Mouse (Mus musculus): Measurements from ENCODE around the gene Olfr270. TPM values are rescaled to one million over a fixed set of nuclear protein-coding genes. Genes with fewer than 3 reads are reported as not detected.

Olfr270 gene
- not detected in 2 replicates for polyA plus RNA-seq (2015; fragmentation: Nextera tagmentation; extraction: Ambion mirVana)

GRCm38 (mm10) chr4:52964247-52964646, at the start of gene Olfr270:
TSS of gene Olfr270 (plus strand) at chr4:52964547.
- Histone ChIP-seq H3K9me3 (no peaks in the 10 kb centered on the region), H3K4me2 (no peak within 1 kb of the TSS), H3K36me3 (no peaks in the 10 kb centered on the region), H3K9ac (no peak within 1 kb of the TSS), H3K27me3 (no peaks in the 10 kb centered on the region), H3K4me3 (no peak within 1 kb of the TSS), H3K27ac (no peak within 1 kb of the TSS), H3K4me1 (no peaks in the 10 kb centered on the region)
- ATAC-seq (ENCODE audit: insufficient number of reproducible peaks, insufficient read depth, low FRiP score, low TSS enrichment, low read depth): no peak

DNA sequence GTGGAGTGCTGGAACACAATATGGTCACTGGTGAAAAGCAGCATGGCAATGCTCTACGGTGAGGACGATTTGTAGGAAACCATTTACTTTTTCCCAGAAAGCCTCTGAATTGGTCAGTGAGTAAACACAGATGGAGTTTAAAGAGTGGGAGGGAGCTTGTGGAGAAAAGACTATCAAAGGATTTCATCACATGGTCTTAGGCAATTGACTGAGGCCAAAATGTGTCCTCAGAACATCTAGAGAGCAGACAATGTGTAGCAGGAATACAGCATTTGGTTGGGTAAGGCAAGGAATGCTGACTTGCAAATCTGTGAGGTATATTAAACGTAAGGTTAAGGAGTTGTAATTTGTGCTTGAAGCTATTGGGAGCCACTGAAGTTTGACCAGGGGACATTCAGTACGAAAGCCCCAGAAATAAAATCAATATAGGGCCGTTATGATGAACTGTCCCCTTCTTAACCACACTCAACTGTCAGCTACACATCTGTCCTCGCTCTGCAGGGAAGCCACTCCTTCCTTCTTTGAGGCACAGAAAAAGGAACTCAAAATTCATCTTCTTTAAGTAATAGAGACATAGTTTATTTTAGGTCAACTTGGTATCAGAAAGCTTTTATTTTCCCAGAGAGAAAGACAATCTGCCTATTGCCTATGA, 47.6 kb upstream of the Olfr270 start:
- Histone ChIP-seq H3K36me3 (no peaks in the 10 kb centered on the region), H3K4me2 (no peak overlapping the region), H3K9me3 (no peaks in the 10 kb centered on the region), H3K27me3 (no peaks in the 10 kb centered on the region), H3K9ac (no peak overlapping the region), H3K4me3 (no peak overlapping the region), H3K27ac (no peak overlapping the region), H3K4me1 (no peaks in the 10 kb centered on the region)
- WGBS: 82% methylated on average over 6 of the region's 6 CpGs
- ATAC-seq (ENCODE audit: insufficient number of reproducible peaks, insufficient read depth, low FRiP score, low TSS enrichment, low read depth): no peak

- WGBS: 81% methylated on average over 2 of the region's 2 CpGs
- Histone ChIP-seq H3K27ac (no peak overlapping the region), H3K27me3 (no peaks in the 10 kb centered on the region), H3K4me1 (no peaks in the 10 kb centered on the region), H3K36me3 (no peaks in the 10 kb centered on the region), H3K9me3 (no peaks in the 10 kb centered on the region), H3K4me2 (no peak overlapping the region), H3K9ac (no peak overlapping the region), H3K4me3 (no peak overlapping the region)
- no peak for ATAC-seq (ENCODE audit: insufficient number of reproducible peaks, insufficient read depth, low FRiP score, low TSS enrichment, low read depth)
Measured at GRCm38 (mm10) chr4:52917311-52917688, 47.0 kb upstream of the Olfr270 start.

- H3K4me3 ChIP-seq: no peak within 1 kb of the TSS
- H3K4me2 ChIP-seq: no peak within 1 kb of the TSS
- H3K9me3 ChIP-seq: no peaks in the 10 kb centered on the region
- H3K4me1 ChIP-seq: no peaks in the 10 kb centered on the region
- no peaks in the 10 kb centered on the region for H3K36me3 ChIP-seq
- 83% methylated on average over 2 of the region's 2 CpGs for WGBS
- no peak within 1 kb of the TSS for H3K27ac ChIP-seq
- H3K27me3 ChIP-seq: no peaks in the 10 kb centered on the region
- ATAC-seq (ENCODE audit: insufficient number of reproducible peaks, insufficient read depth, low FRiP score, low TSS enrichment, low read depth): no peak
- no peak within 1 kb of the TSS for H3K9ac ChIP-seq
Measured at GRCm38 (mm10) chr4:52919078-52919477, 45.3 kb upstream of the Olfr270 start, which contains the start of gene Olfr272. TSS of gene Olfr272 (minus strand) at chr4:52919178.

GRCm38 (mm10) chr4:52930480-52930879, 33.9 kb upstream of the Olfr270 start:
- Histone ChIP-seq H3K9ac (no peak overlapping the region), H3K4me3 (no peak overlapping the region), H3K27ac (no peak overlapping the region), H3K9me3 (no peaks in the 10 kb centered on the region), H3K36me3 (no peaks in the 10 kb centered on the region), H3K4me2 (no peak overlapping the region), H3K27me3 (no peaks in the 10 kb centered on the region), H3K4me1 (no peaks in the 10 kb centered on the region)
- WGBS: 87% methylated on average over 4 of the region's 4 CpGs
- no peak for ATAC-seq (ENCODE audit: insufficient number of reproducible peaks, insufficient read depth, low FRiP score, low TSS enrichment, low read depth)

DNA sequence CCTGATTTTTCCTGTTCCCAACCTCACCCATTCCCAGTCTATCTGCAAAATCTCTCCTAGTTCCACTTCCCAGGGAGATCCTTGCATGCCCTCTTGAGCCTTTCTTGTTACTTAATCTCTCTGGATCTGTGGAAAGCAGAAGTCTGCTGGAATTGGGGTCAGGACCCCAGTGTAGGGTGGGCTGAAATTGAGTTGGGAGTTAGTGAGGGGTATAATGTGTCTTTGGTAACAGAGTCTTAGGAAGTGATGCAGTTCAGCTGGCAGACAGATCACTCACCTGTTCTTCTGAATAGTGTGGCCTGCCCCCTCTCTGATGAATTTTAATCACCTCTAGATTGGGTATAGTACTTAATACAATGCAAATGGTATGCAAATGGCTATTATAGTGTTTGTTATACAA, 17.7 kb upstream of the Olfr270 start:
- Histone ChIP-seq H3K27me3 (no peaks in the 10 kb centered on the region), H3K27ac (no peak overlapping the region), H3K4me3 (no peak overlapping the region), H3K4me2 (no peak overlapping the region), H3K9me3 (no peaks in the 10 kb centered on the region), H3K36me3 (no peaks in the 10 kb centered on the region), H3K9ac (no peak overlapping the region), H3K4me1 (no peaks in the 10 kb centered on the region)
- ATAC-seq (ENCODE audit: insufficient number of reproducible peaks, insufficient read depth, low FRiP score, low TSS enrichment, low read depth): no peak

GRCm38 (mm10) chr4:52949005-52949404, 15.3 kb upstream of the Olfr270 start:
- Histone ChIP-seq H3K4me1 (no peaks in the 10 kb centered on the region), H3K9me3 (no peaks in the 10 kb centered on the region), H3K4me2 (no peak overlapping the region), H3K27ac (no peak overlapping the region), H3K36me3 (no peaks in the 10 kb centered on the region), H3K4me3 (no peak overlapping the region), H3K9ac (no peak overlapping the region), H3K27me3 (no peaks in the 10 kb centered on the region)
- 71% methylated on average over 2 of the region's 2 CpGs for WGBS
- no peak for ATAC-seq (ENCODE audit: insufficient number of reproducible peaks, insufficient read depth, low FRiP score, low TSS enrichment, low read depth)

DNA sequence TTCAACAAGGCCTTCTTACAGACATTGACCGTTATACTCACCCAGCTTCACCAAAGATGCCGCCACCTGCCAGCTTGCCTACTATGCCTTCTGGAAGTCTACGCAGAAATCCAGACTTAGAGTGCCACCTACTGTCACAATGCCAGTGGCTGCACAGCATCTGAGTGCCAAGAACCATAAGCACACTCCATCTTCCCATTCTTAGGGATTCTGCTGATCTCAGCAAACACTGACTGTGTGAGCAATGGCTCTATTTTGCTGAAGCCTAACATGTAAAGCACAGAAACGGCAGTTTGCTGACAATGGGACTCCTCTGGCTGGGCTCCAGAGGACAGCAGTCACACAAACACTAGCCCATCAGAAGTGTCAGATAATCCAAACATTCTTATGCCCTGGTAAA, 5.7 kb upstream of the Olfr270 start:
- Histone ChIP-seq H3K4me3 (no peak overlapping the region), H3K9ac (no peak overlapping the region), H3K27me3 (no peaks in the 10 kb centered on the region), H3K9me3 (no peaks in the 10 kb centered on the region), H3K36me3 (no peaks in the 10 kb centered on the region), H3K4me1 (no peaks in the 10 kb centered on the region), H3K4me2 (no peak overlapping the region), H3K27ac (no peak overlapping the region)
- no peak for ATAC-seq (ENCODE audit: insufficient number of reproducible peaks, insufficient read depth, low FRiP score, low TSS enrichment, low read depth)
- 40% methylated on average over 4 of the region's 4 CpGs for WGBS

DNA sequence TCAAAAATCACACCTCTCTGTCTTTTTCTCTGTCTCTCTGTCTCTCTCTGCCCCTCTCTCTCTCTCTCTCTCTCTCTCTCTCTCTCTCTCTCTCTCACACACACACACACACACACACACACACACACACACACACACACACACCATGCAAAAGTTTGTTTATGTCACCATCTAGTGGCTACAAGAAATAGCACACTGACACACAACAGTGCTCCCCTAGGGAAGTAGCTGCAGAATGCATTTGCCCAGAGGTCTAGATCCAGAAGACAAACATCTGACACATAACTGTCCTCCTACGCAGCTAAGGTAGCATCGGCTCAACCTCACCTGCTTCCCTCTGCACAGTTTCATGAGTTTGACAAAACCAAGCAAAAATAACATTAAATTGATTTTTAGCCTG, 20.9 kb downstream of the Olfr270 start:
- H3K4me1 ChIP-seq: 0 out of 2 replicates have a peak, but pooled peaks cover 4% of the 10 kb centered on the region
- no peak overlapping the region for H3K27ac ChIP-seq
- H3K4me3 ChIP-seq: no peak overlapping the region
- no peak overlapping the region for H3K4me2 ChIP-seq
- H3K36me3 ChIP-seq: no peaks in the 10 kb centered on the region
- H3K27me3 ChIP-seq: no peaks in the 10 kb centered on the region
- WGBS: 71% methylated on average over 2 of the region's 2 CpGs
- H3K9me3 ChIP-seq: no peaks in the 10 kb centered on the region
- no peak for ATAC-seq (ENCODE audit: insufficient number of reproducible peaks, insufficient read depth, low FRiP score, low TSS enrichment, low read depth)
- H3K9ac ChIP-seq: no peak overlapping the region

GRCm38 (mm10) chr4:52986266-52986665, 21.9 kb downstream of the Olfr270 start:
- Histone ChIP-seq H3K36me3 (no peaks in the 10 kb centered on the region), H3K9me3 (no peaks in the 10 kb centered on the region), H3K4me3 (no peak overlapping the region), H3K4me2 (no peak overlapping the region), H3K27ac (no peak overlapping the region), H3K9ac (no peak overlapping the region), H3K4me1 (0 out of 2 replicates have a peak, but pooled peaks cover 4% of the 10 kb centered on the region), H3K27me3 (no peaks in the 10 kb centered on the region)
- no peak for ATAC-seq (ENCODE audit: insufficient number of reproducible peaks, insufficient read depth, low FRiP score, low TSS enrichment, low read depth)
- WGBS: 84% methylated on average over 2 of the region's 2 CpGs

DNA sequence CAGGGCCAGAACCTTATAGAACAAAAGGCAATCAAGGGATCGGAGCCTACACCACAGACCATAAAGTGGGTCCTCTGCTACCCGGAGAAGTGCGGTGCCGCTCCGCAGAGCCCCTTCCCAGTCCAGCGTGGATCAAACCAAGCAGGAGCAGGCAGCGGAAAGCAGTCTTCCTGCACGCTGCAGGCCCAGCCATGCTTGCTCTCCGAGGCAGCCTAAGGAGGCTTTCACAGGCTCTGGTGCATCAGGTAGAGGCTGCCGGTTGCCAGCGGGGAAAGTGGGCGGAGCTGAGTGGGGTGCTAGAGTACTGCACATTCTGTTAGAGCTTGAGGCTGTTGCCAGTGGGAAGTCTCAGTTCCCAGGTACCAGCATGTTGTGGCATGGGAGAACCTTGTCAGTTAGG, 24.9 kb downstream of the Olfr270 start, which contains the start of gene Nipsnap3a:
Nipsnap3a (plus strand) TSS at position 25 of the 400 bp plus-strand sequence.
- no peaks in the 10 kb centered on the region for H3K36me3 ChIP-seq
- H3K4me1 ChIP-seq: 0 out of 2 replicates have a peak, but pooled peaks cover 4% of the 10 kb centered on the region
- H3K27ac ChIP-seq: no peak within 1 kb of the TSS
- peak within 1 kb of the TSS; percentile 53 for H3K4me2 ChIP-seq
- no peaks in the 10 kb centered on the region for H3K9me3 ChIP-seq
- peak within 1 kb of the TSS; percentile 24 for H3K4me3 ChIP-seq
- no peaks in the 10 kb centered on the region for H3K27me3 ChIP-seq
- WGBS: 37% methylated on average over 12 of the region's 12 CpGs
- no peak within 1 kb of the TSS for H3K9ac ChIP-seq
- ATAC-seq (ENCODE audit: insufficient number of reproducible peaks, insufficient read depth, low FRiP score, low TSS enrichment, low read depth): no peak

GRCm38 (mm10) chr4:52999449-52999848, 35.1 kb downstream of the Olfr270 start:
- WGBS: 95% methylated on average over 6 of the region's 6 CpGs

More at GRCm38 (mm10) chr4:52999449-52999848, 35.1 kb downstream of the Olfr270 start:
- H3K4me1 ChIP-seq: no peaks in the 10 kb centered on the region
- no peak for ATAC-seq (ENCODE audit: insufficient number of reproducible peaks, insufficient read depth, low FRiP score, low TSS enrichment, low read depth)
- no peak overlapping the region for H3K27ac ChIP-seq
- no peaks in the 10 kb centered on the region for H3K9me3 ChIP-seq
- no peak overlapping the region for H3K4me2 ChIP-seq
- H3K27me3 ChIP-seq: no peaks in the 10 kb centered on the region
- H3K9ac ChIP-seq: no peak overlapping the region
- no peak overlapping the region for H3K4me3 ChIP-seq
- H3K36me3 ChIP-seq: no peaks in the 10 kb centered on the region
